Mouse (Mus musculus) layer of hippocampus, adult 9-11 months (tissue): ENCODE data around the gene Csn3.

ENCODE experiments used
- DNase-seq: peaks from one replicate; pipeline ENCODE4 v3.0.0; 2022

The Csn3 gene

GRCm38 (mm10) chr5:87925372-87925771, at the start of gene Csn3:
Csn3 (plus strand) TSS chr5:87925579.
- DNase-seq: no peak

GRCm38 (mm10) chr5:87884729-87885128, 40.6 kb upstream of the Csn3 start, which contains the start of gene Odam:
Odam (plus strand) TSS chr5:87885029.
- no peak for DNase-seq

GRCm38 (mm10) chr5:87931603-87932002, 6.2 kb downstream of the Csn3 start:
- DNase-seq: peak; percentile 6

GRCm38 (mm10) chr5:87940752-87941151, 15.4 kb downstream of the Csn3 start:
- no peak for DNase-seq

GRCm38 (mm10) chr5:87942515-87942914, 17.1 kb downstream of the Csn3 start:
- no peak for DNase-seq

- no peak for DNase-seq
Observed at GRCm38 (mm10) chr5:87951836-87952235, 26.5 kb downstream of the Csn3 start.

- no peak for DNase-seq
Observed at GRCm38 (mm10) chr5:87969201-87969600, 43.8 kb downstream of the Csn3 start, which contains the start of the genes 2310003L06Rik and Gm28434. 2310003L06Rik (plus strand) TSS chr5:87969459. Gm28434 (plus strand) TSS chr5:87969517.

- no peak for DNase-seq
Observed at GRCm38 (mm10) chr5:87979139-87979538, 53.8 kb downstream of the Csn3 start, which contains the start of gene Cabs1. Cabs1 (plus strand) TSS chr5:87979439.
